Mouse (Mus musculus) ovary, postnatal 14 days (tissue): ENCODE measurements around the gene Zfp984.
"Not testable (repeated sequence)": the region's sequence is repeated elsewhere in the genome, so short reads cannot be mapped to it uniquely, and the experiment has no call there.

ENCODE experiments used
- DNase-seq: peaks from one replicate; pipeline ENCODE4 v3.0.0; 2022; ENCODE audit warnings: low spot score

Zfp984 gene

DNA sequence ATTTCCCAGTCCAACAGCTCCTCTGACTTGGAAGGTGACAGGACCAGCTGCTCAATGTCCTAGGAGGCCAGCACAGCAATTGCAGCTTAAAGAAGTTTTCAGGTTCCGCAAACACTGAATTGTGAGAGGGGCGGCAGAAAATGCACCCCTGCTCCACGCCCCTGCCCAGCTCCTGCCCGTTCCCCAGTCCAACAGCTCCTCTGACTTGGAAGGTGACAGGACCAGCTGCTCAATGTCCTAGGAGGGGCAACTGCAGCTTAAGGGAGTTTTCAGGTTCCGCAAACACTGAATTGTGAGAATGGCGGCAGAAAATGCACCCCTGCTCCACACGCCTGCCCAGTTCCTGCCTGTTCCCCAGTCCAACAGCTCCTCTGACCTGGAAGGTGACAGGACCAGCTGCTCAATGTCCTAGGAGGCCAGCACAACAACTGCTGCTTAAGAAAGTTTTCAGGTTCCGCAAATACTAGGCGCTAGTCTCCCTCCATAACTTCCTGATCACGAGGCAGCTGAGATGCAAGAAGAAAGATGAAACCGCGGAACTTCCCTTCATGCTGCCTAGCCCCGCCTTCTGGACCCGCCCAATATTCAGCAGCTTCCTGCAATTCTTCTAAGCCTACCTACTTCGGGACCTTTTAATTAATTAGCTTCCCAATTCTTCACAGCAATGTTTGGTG, at the start of gene Zfp984:
TSS of gene Zfp984 (minus strand) at position 497 of the 674 bp plus-strand sequence.
- DNase-seq, result peak; percentile 5

GRCm38 (mm10) chr4:147850776-147851175, 41.2 kb upstream of the Zfp984 start:
- DNase-seq, result no peak

DNA sequence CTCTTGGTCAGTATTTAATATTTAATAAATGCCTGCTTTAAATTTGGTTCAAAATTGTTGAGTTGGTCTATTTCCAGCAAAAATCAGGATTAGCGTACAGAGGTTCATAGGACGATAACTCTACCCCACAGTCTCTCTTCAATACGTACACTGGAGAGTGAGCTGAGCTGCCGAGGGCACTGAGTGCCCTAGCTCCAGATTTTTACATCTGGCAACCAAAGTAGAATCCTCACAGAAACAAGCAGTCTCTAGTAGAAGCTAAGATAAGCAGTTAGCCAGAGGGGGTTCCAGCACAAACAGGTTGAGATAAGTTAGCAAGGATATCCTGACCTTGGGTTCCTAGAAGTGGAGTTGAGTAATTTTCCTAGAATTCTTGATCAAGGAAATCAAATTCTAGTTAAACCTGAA, 39.0 kb upstream of the Zfp984 start:
- no peak for DNase-seq

DNA sequence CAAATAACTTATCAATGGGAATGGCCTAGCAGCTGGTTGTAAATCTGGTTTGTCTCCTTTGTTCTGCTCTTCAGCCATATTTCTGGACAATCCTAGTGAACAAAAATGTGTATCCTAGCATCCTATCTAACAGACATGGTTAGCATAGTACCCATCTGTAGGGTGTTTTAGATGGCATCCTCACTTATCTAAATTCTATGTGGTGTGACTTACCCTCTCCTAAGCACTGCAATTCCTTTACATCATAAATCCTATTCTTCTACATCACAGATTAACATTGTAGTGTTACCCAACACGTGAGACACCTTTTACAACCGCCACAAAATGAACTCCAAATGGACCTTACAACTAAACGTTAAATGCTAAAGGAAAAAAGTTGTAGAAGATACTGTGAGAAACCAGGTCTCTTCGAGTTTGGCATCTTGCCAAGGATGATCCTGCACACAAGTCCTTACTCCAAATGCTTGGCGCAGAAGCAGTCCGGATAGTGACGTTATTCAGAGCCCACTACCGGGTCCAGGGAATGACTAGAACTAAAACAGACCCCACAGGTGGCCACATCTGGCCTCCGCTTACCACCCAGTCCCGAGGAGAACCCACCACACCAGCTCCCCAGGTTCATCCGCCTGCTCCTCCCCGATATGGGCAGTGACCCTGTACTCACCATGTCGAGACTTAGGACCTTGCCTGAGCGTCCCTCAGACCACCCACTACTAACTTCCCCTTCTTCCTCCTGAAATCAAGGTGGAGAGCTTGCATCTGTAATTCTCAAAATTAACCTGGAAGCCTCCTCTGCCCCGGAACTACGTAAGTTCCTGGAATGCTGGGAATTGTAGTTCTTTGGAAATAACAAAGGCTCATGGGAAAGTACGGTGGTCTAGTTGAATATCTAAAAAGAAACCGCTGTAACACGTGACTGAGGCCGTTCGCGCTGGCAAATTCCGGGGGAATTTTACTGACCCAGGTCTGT, 38.3 kb upstream of the Zfp984 start, which contains the start of gene Zfp933:
TSS of gene Zfp933 (minus strand) at position 753 of the 970 bp plus-strand sequence.
- DNase-seq, result peak; percentile 46

DNA sequence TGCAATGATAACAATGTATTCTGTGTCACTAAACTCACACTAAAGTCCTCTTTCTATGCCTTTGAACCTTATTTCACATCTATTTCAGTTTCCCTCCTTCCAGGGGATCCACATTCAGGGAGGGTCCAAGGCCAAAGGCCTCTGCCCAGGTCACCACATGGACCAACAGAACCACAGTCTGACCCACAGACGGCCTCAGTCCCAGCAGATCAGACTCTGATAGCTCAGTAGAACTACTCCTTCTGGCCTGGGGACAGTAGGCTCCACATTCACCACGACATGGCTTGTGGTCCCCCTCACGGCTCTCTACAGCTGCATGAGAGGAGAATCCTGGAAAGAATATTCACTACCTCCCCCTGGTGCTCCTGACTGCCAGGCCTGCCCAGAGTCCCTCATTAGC, 33.3 kb upstream of the Zfp984 start:
- no peak for DNase-seq

DNA sequence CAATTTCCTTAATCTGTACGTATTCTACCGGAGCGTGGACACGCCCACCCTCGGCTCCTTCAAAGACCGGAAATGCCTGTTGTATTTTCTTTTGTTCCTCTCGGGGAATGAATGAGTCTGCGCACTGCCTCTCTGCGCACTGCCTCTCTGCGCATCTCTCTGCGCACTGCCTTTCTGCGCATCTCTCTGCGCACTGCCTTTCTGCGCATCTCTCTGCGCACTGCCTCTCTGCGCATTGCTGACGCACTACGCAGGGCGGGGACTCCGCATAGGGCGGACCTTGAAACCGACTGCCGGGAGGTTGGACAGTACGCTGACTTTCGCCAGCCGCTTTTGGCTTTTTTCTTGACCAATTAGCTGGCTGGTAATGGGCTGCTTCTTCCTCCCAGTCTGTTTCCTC, 29.7 kb upstream of the Zfp984 start:
- DNase-seq, result not testable (repeated sequence)

GRCm38 (mm10) chr4:147824389-147824788, 14.8 kb upstream of the Zfp984 start:
- no peak for DNase-seq

DNA sequence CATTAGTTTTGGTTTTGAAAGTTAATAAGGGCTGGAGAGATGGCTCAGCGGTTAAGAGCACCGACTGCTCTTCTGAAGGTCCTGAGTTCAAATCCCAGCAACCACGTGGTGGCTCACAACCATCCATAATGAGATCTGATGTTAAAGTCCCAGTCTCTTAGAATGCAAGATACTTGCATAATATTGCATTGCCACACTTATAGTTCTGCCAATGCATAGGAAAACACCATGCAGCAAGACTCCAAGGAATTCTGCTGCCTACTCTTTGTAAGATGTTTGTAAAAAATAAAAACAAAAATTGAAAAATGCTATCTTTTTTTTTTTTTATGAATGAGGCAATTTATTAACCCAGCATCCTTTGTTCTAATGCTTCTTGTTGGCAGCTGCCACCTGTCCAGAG, 11.8 kb upstream of the Zfp984 start:
- not testable (repeated sequence) for DNase-seq

DNA sequence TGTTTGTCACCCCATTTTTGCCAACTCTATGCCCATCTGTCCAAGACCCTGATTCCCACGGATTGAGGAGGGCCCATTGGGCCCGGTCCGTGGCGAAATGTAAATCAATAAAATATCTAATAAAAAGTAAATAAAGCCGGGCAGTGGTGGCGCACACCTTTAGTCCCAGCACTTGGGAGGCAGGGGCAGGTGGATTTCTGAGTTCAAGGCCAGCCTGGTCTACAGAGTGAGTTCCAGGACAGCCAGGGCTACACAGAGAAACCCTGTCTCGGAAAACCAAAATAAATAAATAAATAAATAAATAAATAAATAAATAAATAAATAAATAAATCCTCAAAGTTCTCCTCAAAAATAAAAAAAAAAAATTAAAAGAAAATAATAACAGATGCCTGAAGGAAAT, 10.1 kb upstream of the Zfp984 start:
- DNase-seq, result not testable (repeated sequence)

- DNase-seq, result no peak
Measured at GRCm38 (mm10) chr4:147814592-147815167, 5.1 kb upstream of the Zfp984 start.

DNA sequence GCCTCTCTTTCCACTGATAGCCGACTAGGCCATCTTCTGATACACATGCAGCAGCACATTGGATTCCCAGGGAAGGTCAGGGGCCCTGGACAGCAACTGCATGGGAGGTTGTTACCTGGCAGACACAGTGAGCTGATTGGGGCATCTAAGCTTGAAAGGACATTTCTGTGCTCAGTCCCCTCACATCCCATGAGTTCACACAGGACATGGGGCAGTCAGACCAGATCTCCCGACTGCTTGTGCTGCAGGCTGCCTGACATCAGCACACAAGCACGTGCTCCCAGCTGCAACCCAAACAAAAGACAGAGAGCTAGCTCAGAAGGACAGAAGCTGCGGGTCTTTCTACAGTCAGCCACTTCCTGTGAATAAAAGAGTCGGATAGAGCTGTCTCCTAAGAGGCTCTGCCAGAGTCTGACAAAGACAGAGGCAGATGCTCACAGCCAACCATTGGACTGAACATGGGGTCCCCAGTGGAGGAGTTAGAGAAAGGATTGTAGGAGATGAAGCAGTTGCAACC, 3.7 kb upstream of the Zfp984 start:
- DNase-seq, result no peak

DNA sequence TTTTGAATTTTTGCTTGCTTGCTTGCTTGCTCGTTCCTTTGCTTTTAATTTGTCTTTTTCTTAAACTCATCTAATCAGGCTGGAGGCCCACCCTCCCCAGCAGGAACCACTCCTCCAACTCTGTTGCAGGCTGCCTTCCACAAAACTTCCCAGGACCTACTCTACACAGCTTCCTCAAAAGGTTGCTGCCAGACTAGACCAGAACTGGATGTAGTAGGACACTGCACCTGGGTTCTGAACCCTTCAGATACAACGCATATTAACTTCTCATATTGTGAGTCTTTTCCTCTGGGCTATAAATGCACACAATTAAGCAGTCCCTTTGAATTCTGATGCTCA, 347 bp upstream of the Zfp984 start:
- DNase-seq, result not testable (repeated sequence)

- DNase-seq, result not testable (repeated sequence)
Measured at GRCm38 (mm10) chr4:147808483-147808882, 1.1 kb downstream of the Zfp984 start.

DNA sequence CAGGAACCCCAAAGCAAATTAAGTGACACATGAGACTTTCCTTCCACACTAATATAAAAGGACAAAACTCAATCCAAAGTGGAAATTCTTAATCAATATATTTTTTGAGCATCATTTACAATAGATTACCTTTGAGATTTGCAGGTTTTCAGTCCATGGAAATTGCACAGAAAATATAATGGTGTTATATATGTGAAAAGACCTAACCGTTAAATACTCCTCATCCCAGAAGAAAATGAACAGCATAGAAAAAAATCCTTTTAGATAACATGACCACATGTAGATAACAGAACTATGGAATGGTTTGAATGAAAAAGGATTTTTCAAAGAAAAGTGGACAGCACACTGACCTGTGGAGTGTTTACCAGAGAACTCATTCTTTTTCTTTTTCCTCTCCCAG, 14.3 kb downstream of the Zfp984 start:
- not testable (repeated sequence) for DNase-seq

DNA sequence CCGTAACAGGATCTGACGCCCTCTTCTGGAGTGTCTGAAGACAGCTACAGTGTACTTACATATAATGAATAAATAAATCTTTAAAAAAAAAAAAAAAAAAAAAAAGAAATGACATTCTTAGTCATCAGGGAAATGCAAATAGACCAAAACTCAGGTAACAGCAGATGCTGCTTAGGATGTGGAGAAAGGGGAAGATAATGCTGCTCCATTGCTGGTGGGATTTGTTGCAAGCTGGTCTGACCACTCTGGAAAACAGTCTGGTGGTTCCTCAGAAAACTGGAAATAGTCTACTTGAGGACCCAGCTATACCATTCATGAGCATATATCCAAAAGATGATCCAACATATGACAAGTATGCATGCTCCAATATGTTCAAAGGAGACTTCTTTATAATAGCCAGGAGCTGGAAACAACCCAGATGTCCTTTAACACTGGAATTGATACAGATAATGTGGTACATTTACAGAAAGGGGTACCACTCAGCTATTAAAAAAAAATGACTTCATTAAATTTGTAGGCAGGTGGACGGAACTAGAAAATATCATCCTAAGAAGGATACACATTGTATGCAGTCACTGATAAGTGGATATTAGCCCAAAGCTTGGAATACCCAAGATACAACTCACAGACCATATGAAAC, 15.4 kb downstream of the Zfp984 start:
- DNase-seq, result not testable (repeated sequence)

GRCm38 (mm10) chr4:147793390-147793916, 16.1 kb downstream of the Zfp984 start:
- not testable (repeated sequence) for DNase-seq

DNA sequence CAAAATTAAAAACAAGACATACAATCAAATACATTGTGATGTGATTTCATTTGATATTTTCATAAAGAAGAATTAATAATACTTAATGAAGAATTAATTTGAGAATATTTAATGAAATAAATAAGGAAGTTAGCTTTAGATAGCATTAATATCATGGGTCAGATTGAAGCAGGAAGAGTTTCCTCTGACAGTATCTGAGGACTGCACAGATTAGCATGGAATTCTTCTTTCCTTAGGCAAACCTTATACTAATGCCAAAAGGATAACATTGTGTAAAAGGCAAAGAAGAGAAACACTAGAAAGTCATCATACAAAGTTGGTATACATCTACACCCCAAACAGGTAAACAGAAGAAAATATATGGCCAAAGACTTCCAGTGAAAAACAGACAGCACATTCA, 17.9 kb downstream of the Zfp984 start:
- DNase-seq, result not testable (repeated sequence)

DNA sequence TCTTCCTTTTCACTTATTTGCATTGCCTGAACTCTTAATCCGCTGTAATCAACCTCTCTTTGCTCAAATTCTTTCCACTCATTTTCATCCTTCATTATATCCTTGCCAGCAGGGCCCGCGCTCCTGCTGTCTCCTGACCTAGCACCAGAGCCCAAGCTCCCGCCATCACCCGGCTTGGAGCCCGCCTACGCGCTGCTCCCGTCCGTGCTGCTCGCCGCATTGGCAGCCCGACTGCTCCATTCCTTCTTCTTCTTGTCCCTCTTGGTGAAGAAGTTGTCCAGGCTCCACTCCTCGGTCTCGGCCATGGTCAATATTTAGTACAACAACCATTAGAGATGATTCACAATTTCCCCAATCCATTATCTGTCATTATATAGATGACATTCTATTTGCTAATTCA, 63.3 kb downstream of the Zfp984 start:
- not testable (repeated sequence) for DNase-seq

- not testable (repeated sequence) for DNase-seq
Measured at GRCm38 (mm10) chr4:147738636-147739369, 70.8 kb downstream of the Zfp984 start.
